Mouse (Mus musculus) forebrain, postnatal 0 days (tissue): ENCODE measurements around the gene Ltb4r1. TPM values are rescaled to one million over a fixed set of nuclear protein-coding genes. Genes with fewer than 3 reads are reported as not detected.

Experiments
- ATAC-seq: fragments of 200-750 bp; cut with Nextera tagmentation; 2 replicates; pipeline ENCODE4 v1.8.0; 2017; ENCODE audit warnings: mild to moderate bottlenecking, moderate library complexity
- DNase-seq: peaks from one replicate; pipeline ENCODE4 v3.0.0-alpha.2; 2015
- H3K27ac ChIP-seq: fragments of 300-500 bp; sonication (generic); 2 replicates; pipeline ENCODE4 v1.5.1; 2014; ENCODE audit warnings: low read depth, mild to moderate bottlenecking, antibody characterized with exemption, low read length, moderate library complexity, mixed read lengths
- H3K27me3 ChIP-seq: fragments of 300-500 bp; sonication (generic); 2 replicates; pipeline ENCODE4 v1.6.1; 2014; ENCODE audit warnings: mild to moderate bottlenecking, low read length, mixed read lengths; ENCODE audit not compliant: insufficient read depth
- H3K36me3 ChIP-seq: fragments of 300-500 bp; sonication (generic); 2 replicates; pipeline ENCODE4 v1.6.1; 2014; ENCODE audit warnings: mild to moderate bottlenecking, moderate library complexity; ENCODE audit not compliant: insufficient read depth
- H3K4me1 ChIP-seq: fragments of 300-500 bp; sonication (generic); 2 replicates; pipeline ENCODE4 v1.6.1; 2014; ENCODE audit warnings: antibody characterized with exemption; ENCODE audit not compliant: insufficient read depth
- H3K4me2 ChIP-seq: fragments of 300-500 bp; sonication (generic); 2 replicates; pipeline ENCODE4 v1.6.1; 2014; ENCODE audit warnings: low read depth, mild to moderate bottlenecking, moderate library complexity
- H3K4me3 ChIP-seq: fragments of 300-500 bp; sonication (generic); 2 replicates; pipeline ENCODE4 v1.5.1; 2014; ENCODE audit warnings: low read depth, low read length, mixed read lengths
- H3K9ac ChIP-seq: fragments of 300-500 bp; sonication (generic); 2 replicates; pipeline ENCODE4 v1.6.1; 2014; ENCODE audit warnings: mild to moderate bottlenecking
- H3K9me3 ChIP-seq: fragments of 300-500 bp; sonication (generic); 2 replicates; pipeline ENCODE4 v1.6.1; 2016; ENCODE audit warnings: low read length
- CTCF ChIP-seq: sonication (generic); IDR thresholded peaks from 2 replicates; pipeline ENCODE4 v1.5.1; 2016; ENCODE audit warnings: antibody characterized with exemption, control low read depth, low read depth
- WGBS: fragments of 180-500 bp; shearing (Covaris S2); extraction: QIAGEN DNeasy Blood & Tissue Kit; methylation state at CpG from one replicate; pipeline ENCODE4 v1.1.7; 2014; 5-methylcytosine and 5-hydroxymethylcytosine counted together
- polyA plus RNA-seq: library from polyadenylated mRNA; unstranded; fragments of >200 nt; fragmentation: Nextera tagmentation; extraction: Ambion mirVana; gene quantifications from 2 replicates; pipeline ENCODE4 v1.2.1, GENCODE M21; 2015
- total RNA-seq: library from RNA; depleted of rRNA; stranded (reverse); fragments of >200 nt; gene quantifications from 2 replicates; pipeline ENCODE4 v1.2.3, GENCODE M21; 2014

Ltb4r1 gene
- total and polyA plus RNA-seq, 2 experiments from 2014 or later = 0.48 to 0.90 TPM

DNA sequence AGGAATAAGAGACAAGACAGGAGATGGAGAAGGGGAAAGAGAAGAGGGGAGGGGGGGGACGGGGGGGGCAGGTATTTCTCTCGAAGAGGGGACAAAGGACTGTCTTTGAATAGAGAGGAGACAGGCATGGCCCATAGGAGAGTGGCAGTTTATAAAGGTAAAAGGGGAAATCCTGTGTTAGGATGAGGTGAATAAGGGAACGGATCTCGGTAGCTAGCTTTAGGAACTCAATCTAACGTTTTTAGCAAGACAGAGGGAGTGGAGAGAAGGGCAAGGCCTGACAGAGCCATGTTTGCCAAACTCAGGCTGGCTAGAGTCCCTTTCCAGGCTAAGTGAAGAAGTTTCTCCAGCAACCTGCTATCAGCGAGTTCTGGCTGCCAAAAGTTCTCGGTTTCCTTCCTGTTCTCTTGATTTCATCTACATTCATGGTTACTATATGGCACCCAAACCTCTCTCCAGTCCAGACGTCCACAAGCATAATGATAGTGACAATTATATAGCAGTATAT, 43.3 kb upstream of the Ltb4r1 start:
- TF ChIP-seq CTCF = no peak
- Histone ChIP-seq H3K4me2 (peak overlapping the region; percentile 78), H3K4me3 (peak overlapping the region; percentile 57), H3K9ac (peak overlapping the region; percentile 76; the same call in 1 of the 2 replicates), H3K4me1 (no peaks in the 10 kb centered on the region), H3K9me3 (no peaks in the 10 kb centered on the region), H3K27me3 (no peaks in the 10 kb centered on the region), H3K27ac (peak overlapping the region; percentile 79; the same call in 1 of the 2 replicates), H3K36me3 (peaks cover 16% of the 10 kb centered on the region)
- DNase-seq = no peak
- peak; percentile 5 for ATAC-seq
- WGBS = 41% methylated on average over 8 of the region's 8 CpGs

DNA sequence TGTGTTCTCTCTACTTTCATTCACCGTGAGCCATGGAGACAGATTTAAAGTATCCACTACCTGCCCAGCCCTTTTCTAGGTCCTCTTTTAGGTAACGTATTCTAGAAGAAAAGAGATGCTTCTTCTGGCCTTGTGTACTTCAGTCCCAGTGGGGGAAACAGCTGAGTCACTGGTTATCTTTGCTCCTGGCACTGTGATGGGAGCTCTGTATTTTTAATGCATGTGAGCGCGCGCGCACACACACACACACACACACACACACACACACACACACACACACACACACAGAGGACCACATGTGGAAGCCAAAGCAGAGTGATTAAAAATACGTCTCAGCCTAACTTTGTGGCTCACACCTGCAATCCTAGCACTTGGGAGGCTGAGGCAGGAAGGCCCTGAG, 42.3 kb upstream of the Ltb4r1 start:
- DNase-seq = no peak
- Histone ChIP-seq H3K4me3 (no peak overlapping the region), H3K4me2 (no peak overlapping the region), H3K27me3 (no peaks in the 10 kb centered on the region), H3K9me3 (no peaks in the 10 kb centered on the region), H3K9ac (no peak overlapping the region), H3K36me3 (peaks cover 10% of the 10 kb centered on the region), H3K4me1 (no peaks in the 10 kb centered on the region), H3K27ac (no peak overlapping the region)
- ATAC-seq = no peak
- TF ChIP-seq CTCF = no peak
- WGBS = 94% methylated on average over 7 of the region's 7 CpGs

GRCm38 (mm10) chr14:55724411-55724871, 41.3 kb upstream of the Ltb4r1 start:
- Histone ChIP-seq H3K9me3 (no peaks in the 10 kb centered on the region), H3K36me3 (0 out of 2 replicates have a peak, but pooled peaks cover 4% of the 10 kb centered on the region), H3K4me2 (no peak overlapping the region), H3K27ac (no peak overlapping the region), H3K27me3 (no peaks in the 10 kb centered on the region), H3K9ac (no peak overlapping the region), H3K4me1 (no peaks in the 10 kb centered on the region), H3K4me3 (no peak overlapping the region)
- WGBS = 60% methylated on average over 8 of the region's 8 CpGs
- no peak for DNase-seq
- no peak for TF ChIP-seq CTCF
- no peak for ATAC-seq

GRCm38 (mm10) chr14:55726261-55726660, 39.5 kb upstream of the Ltb4r1 start:
- H3K4me3 ChIP-seq = no peak overlapping the region
- no peaks in the 10 kb centered on the region for H3K36me3 ChIP-seq
- H3K27ac ChIP-seq = no peak overlapping the region
- H3K9ac ChIP-seq = no peak overlapping the region
- ATAC-seq = no peak
- DNase-seq = no peak
- TF ChIP-seq CTCF = no peak
- H3K4me2 ChIP-seq = no peak overlapping the region
- no peaks in the 10 kb centered on the region for H3K27me3 ChIP-seq
- H3K9me3 ChIP-seq = no peaks in the 10 kb centered on the region
- 0 out of 2 replicates have a peak, but pooled peaks cover 11% of the 10 kb centered on the region for H3K4me1 ChIP-seq

DNA sequence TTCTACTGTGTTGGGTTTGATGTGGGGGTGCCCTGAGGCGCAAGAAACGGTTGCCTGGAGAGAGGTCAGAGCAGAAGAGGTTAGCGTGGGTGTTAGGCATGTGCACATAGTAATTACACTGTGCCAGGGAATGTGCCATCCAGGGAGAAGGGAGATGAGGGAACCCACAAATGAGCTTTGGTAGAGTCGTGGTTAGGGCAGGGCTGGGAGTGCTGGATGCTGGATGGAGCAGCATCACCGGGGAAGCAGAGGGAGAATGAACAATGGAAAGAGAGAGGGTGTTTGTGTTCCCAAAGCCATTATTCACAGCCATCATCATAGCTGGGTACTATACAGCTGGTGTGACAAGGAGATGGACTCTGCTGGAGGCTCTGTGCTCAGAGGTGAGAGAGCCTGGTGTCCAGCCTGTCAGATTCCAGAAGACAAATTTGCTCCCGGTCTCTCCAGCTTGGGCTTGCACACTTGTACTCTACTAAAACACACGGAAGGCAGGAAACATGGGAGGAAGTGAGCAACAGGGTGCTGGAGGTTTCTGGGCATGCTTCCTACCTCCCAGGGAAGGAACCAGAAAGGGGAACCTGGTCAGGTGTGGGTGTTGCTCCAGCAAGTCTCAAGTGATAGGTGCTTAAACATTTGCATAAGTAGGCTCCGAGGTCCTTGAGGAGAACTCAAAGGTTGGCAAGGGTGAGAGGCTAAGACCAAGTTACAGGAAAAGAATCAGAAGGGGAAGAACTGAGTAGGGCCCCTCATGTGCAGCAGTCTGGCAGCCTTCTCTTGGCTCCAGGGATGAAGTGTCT, 37.7 kb upstream of the Ltb4r1 start:
- Histone ChIP-seq H3K4me1 (0 out of 2 replicates have a peak, but pooled peaks cover 11% of the 10 kb centered on the region), H3K4me3 (no peak overlapping the region), H3K4me2 (no peak overlapping the region), H3K27ac (no peak overlapping the region), H3K9me3 (no peaks in the 10 kb centered on the region), H3K36me3 (no peaks in the 10 kb centered on the region), H3K9ac (no peak overlapping the region), H3K27me3 (no peaks in the 10 kb centered on the region)
- no peak for TF ChIP-seq CTCF
- WGBS = 72% methylated on average over 8 of the region's 8 CpGs
- DNase-seq (no peak), ATAC-seq (no peak)

GRCm38 (mm10) chr14:55730116-55730515, 35.6 kb upstream of the Ltb4r1 start:
- peak; percentile 53 for ATAC-seq

GRCm38 (mm10) chr14:55730531-55731032, 35.2 kb upstream of the Ltb4r1 start:
- peak; percentile 81 for DNase-seq

More at GRCm38 (mm10) chr14:55730116-55730515, 35.6 kb upstream of the Ltb4r1 start:
- no peak for TF ChIP-seq CTCF
- H3K4me2 ChIP-seq = no peak overlapping the region
- H3K36me3 ChIP-seq = no peaks in the 10 kb centered on the region
- no peaks in the 10 kb centered on the region for H3K27me3 ChIP-seq
- no peak overlapping the region for H3K4me3 ChIP-seq
- H3K9ac ChIP-seq = no peak overlapping the region
- WGBS = 44% methylated on average over 7 of the region's 7 CpGs
- H3K4me1 ChIP-seq = 0 out of 2 replicates have a peak, but pooled peaks cover 11% of the 10 kb centered on the region
- H3K9me3 ChIP-seq = no peaks in the 10 kb centered on the region
- DNase-seq = no peak
- peak overlapping the region; percentile 73; the same call in 1 of the 2 replicates for H3K27ac ChIP-seq

More at GRCm38 (mm10) chr14:55730531-55731032, 35.2 kb upstream of the Ltb4r1 start:
- Histone ChIP-seq H3K9ac (no peak overlapping the region), H3K27me3 (no peaks in the 10 kb centered on the region), H3K27ac (peak overlapping the region; percentile 73), H3K4me3 (no peak overlapping the region), H3K4me1 (0 out of 2 replicates have a peak, but pooled peaks cover 11% of the 10 kb centered on the region), H3K36me3 (no peaks in the 10 kb centered on the region), H3K9me3 (no peaks in the 10 kb centered on the region), H3K4me2 (no peak overlapping the region)
- 42% methylated on average over 7 of the region's 7 CpGs for WGBS
- no peak for TF ChIP-seq CTCF
- peak; percentile 86 for ATAC-seq
